9 mouse cellular contexts compared by ENCODE assay signal in the genomic region with DNA sequence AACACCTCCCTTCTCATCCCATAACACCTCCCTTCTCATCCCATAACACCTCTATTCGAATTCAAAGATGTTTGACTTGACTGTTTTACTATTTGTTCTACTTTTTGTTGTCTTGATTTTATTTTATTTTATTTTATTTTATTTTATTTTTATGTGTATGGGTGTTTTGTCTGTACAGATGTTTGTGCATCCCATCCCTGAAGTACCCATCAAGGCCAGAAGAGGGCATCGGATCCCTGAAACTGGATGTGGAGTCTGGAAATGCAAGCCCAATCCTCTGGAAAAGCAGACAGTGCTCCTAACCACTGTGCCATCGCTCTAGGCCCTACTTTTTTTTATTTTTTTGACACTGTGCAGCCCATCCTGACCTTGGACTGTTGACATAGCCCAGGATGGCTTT.
DNase-seq lines count a peak whose midpoint lies in the region; TF ChIP-seq lines count a peak whose summit lies in the region.
"Had no signal": no experiment of that assay in that cellular context is flagged by ENCODE, and none has a peak within 500 bp of the region (broad histone marks: within the 10 kb centered on the region; RNA-seq: fewer than 3 reads in every experiment).

No protein-coding gene starts in this region.

- TF ChIP-seq CTCF in left cerebral cortex, adult 2 months (IDR thresholded peaks at IDR 0.05) = peak; percentile 41

- no peak overlapping the region for H3K4me3 ChIP-seq in left cerebral cortex, adult 2 months

- no peak overlapping the region for H3K27ac ChIP-seq in left cerebral cortex, adult 2 months
- H3K27ac ChIP-seq: macrophage had no signal

- peak; percentile 20 for DNase-seq in cerebellum, adult 8-10 months
- no peak for DNase-seq in cerebellum, adult 11 months
- no peak for DNase-seq in left cerebral cortex, adult 2 months (ENCODE audit: extremely low spot score in 1 of 2, low spot score in 2 of 2)
- DNase-seq in left cerebral cortex, adult 8-10 months (ENCODE audit: low spot score in 2 of 2) = no peak
- peak; percentile 62 for DNase-seq in NIH3T3 (ENCODE audit: low read depth)
- DNase-seq in kidney, postnatal 36 days = peak; percentile 11 to 58
- peak; percentile 25 for DNase-seq in thymus, postnatal 4 days
- DNase-seq in T-cell, adult 2 months (ENCODE audit: low spot score) = no peak

- intact Hi-C loops in left cerebral cortex, adult 2 months (cut with DNase I) = no loop called here

Comparison
In these comparisons a context has a peak if more than half of its experiments do, and no peak if none do; other contexts are left out.
1. DNase-seq: peak in cerebellum, adult 8-10 months (single experiment), NIH3T3 (single experiment), kidney, postnatal 36 days (2 of 2) and thymus, postnatal 4 days (single experiment); none in cerebellum, adult 11 months (single experiment), left cerebral cortex, adult 2 months (0 of 2), left cerebral cortex, adult 8-10 months (0 of 2) and T-cell, adult 2 months (single experiment).